Mouse (Mus musculus): ENCODE results near the gene Cit. TPM values are rescaled to one million over a fixed set of nuclear protein-coding genes. Genes with fewer than 3 reads are reported as not detected.

Cit gene
- polyA plus RNA-seq, 1 experiment from 2014 or later = 46.7 TPM

- ATAC-seq (ENCODE audit: insufficient read depth) = no peak
- Histone ChIP-seq H3K9me3 (ENCODE audit: low read depth, low read length) (no peaks in the 10 kb centered on the region), H3K27ac (ENCODE audit: low read depth) (no peak overlapping the region), H3K4me2 (no peak overlapping the region), H3K36me3 (ENCODE audit: insufficient read depth) (peaks cover 26% of the 10 kb centered on the region), H3K27me3 (ENCODE audit: insufficient read depth, low read length) (no peaks in the 10 kb centered on the region), H3K9ac (no peak overlapping the region), H3K4me1 (ENCODE audit: insufficient read depth) (no peaks in the 10 kb centered on the region), H3K4me3 (ENCODE audit: low read depth, low read length) (no peak overlapping the region)
- no peak for TF ChIP-seq CTCF (IDR thresholded peaks at IDR 0.05; ENCODE audit: low read depth)
- DNase-seq = no peak
- whole genome bisulfite sequencing = 83% methylated on average over 7 of the region's 7 CpGs
These were observed 79.9 kb downstream of the Cit start for GRCm38 (mm10) chr5:115924946-115925345.

GRCm38 (mm10) chr5:115928786-115929507 lies 83.9 kb downstream of the Cit start:
- H3K27me3 ChIP-seq (ENCODE audit: insufficient read depth, low read length) = no peaks in the 10 kb centered on the region
- 82% methylated on average over 16 of the region's 16 CpGs for WGBS
- H3K4me1 ChIP-seq (ENCODE audit: insufficient read depth) = no peaks in the 10 kb centered on the region
- H3K9ac ChIP-seq = no peak overlapping the region
- no peak overlapping the region for H3K27ac ChIP-seq (ENCODE audit: low read depth)
- ATAC-seq (ENCODE audit: insufficient read depth) (no peak), DNase-seq (peak; percentile 14)
- peak; percentile 24; the same call in 1 of the 2 replicates for TF ChIP-seq CTCF (IDR thresholded peaks at IDR 0.05; ENCODE audit: low read depth)
- H3K4me3 ChIP-seq (ENCODE audit: low read depth, low read length) = no peak overlapping the region
- H3K36me3 ChIP-seq (ENCODE audit: insufficient read depth) = peaks cover 60% of the 10 kb centered on the region
- no peak overlapping the region for H3K4me2 ChIP-seq
- no peaks in the 10 kb centered on the region for H3K9me3 ChIP-seq (ENCODE audit: low read depth, low read length)

GRCm38 (mm10) chr5:115932325-115932724 lies 87.2 kb downstream of the Cit start:
- Histone ChIP-seq H3K4me2 (no peak overlapping the region), H3K9ac (no peak overlapping the region), H3K4me1 (ENCODE audit: insufficient read depth) (no peaks in the 10 kb centered on the region), H3K36me3 (ENCODE audit: insufficient read depth) (peaks cover 64% of the 10 kb centered on the region), H3K9me3 (ENCODE audit: low read depth, low read length) (no peaks in the 10 kb centered on the region), H3K27ac (ENCODE audit: low read depth) (no peak overlapping the region), H3K4me3 (ENCODE audit: low read depth, low read length) (no peak overlapping the region), H3K27me3 (ENCODE audit: insufficient read depth, low read length) (no peaks in the 10 kb centered on the region)
- no peak for TF ChIP-seq CTCF (IDR thresholded peaks at IDR 0.05; ENCODE audit: low read depth)
- WGBS = 94% methylated on average over 11 of the region's 11 CpGs
- ATAC-seq (ENCODE audit: insufficient read depth) (no peak), DNase-seq (no peak)

GRCm38 (mm10) chr5:115936851-115937250 lies 91.8 kb downstream of the Cit start:
- Histone ChIP-seq H3K9me3 (ENCODE audit: low read depth, low read length) (no peaks in the 10 kb centered on the region), H3K4me2 (no peak overlapping the region), H3K9ac (no peak overlapping the region), H3K4me3 (ENCODE audit: low read depth, low read length) (no peak overlapping the region), H3K4me1 (ENCODE audit: insufficient read depth) (no peaks in the 10 kb centered on the region), H3K27me3 (ENCODE audit: insufficient read depth, low read length) (no peaks in the 10 kb centered on the region), H3K36me3 (ENCODE audit: insufficient read depth) (peaks cover 78% of the 10 kb centered on the region), H3K27ac (ENCODE audit: low read depth) (no peak overlapping the region)
- ATAC-seq (ENCODE audit: insufficient read depth) (no peak), DNase-seq (peak; percentile 46)
- WGBS = 79% methylated on average over 15 of the region's 15 CpGs
- TF ChIP-seq CTCF (IDR thresholded peaks at IDR 0.05; ENCODE audit: low read depth) = no peak

- H3K9me3 ChIP-seq (ENCODE audit: low read depth, low read length) = no peaks in the 10 kb centered on the region
- no peak overlapping the region for H3K27ac ChIP-seq (ENCODE audit: low read depth)
- DNase-seq (no peak), ATAC-seq (ENCODE audit: insufficient read depth) (no peak)
- WGBS = 85% methylated on average over 6 of the region's 6 CpGs
- H3K27me3 ChIP-seq (ENCODE audit: insufficient read depth, low read length) = no peaks in the 10 kb centered on the region
- no peak for TF ChIP-seq CTCF (IDR thresholded peaks at IDR 0.05; ENCODE audit: low read depth)
- no peak overlapping the region for H3K4me2 ChIP-seq
- H3K4me3 ChIP-seq (ENCODE audit: low read depth, low read length) = no peak overlapping the region
- peaks cover 77% of the 10 kb centered on the region for H3K36me3 ChIP-seq (ENCODE audit: insufficient read depth)
- H3K4me1 ChIP-seq (ENCODE audit: insufficient read depth) = no peaks in the 10 kb centered on the region
- H3K9ac ChIP-seq = no peak overlapping the region
These were observed 92.5 kb downstream of the Cit start for GRCm38 (mm10) chr5:115937566-115937965.

- DNase-seq (no peak), ATAC-seq (ENCODE audit: insufficient read depth) (no peak)
- Histone ChIP-seq H3K4me2 (no peak overlapping the region), H3K36me3 (ENCODE audit: insufficient read depth) (peaks cover 78% of the 10 kb centered on the region), H3K4me1 (ENCODE audit: insufficient read depth) (no peaks in the 10 kb centered on the region), H3K27me3 (ENCODE audit: insufficient read depth, low read length) (no peaks in the 10 kb centered on the region), H3K9ac (no peak overlapping the region), H3K4me3 (ENCODE audit: low read depth, low read length) (no peak overlapping the region), H3K27ac (ENCODE audit: low read depth) (no peak overlapping the region), H3K9me3 (ENCODE audit: low read depth, low read length) (no peaks in the 10 kb centered on the region)
- TF ChIP-seq CTCF (IDR thresholded peaks at IDR 0.05; ENCODE audit: low read depth) = no peak
- WGBS = 76% methylated on average over 13 of the region's 13 CpGs
These were observed 93.9 kb downstream of the Cit start for GRCm38 (mm10) chr5:115938999-115939398.

- WGBS = 83% methylated on average over 3 of the region's 3 CpGs
- H3K27me3 ChIP-seq (ENCODE audit: insufficient read depth, low read length) = no peaks in the 10 kb centered on the region
- no peak overlapping the region for H3K27ac ChIP-seq (ENCODE audit: low read depth)
- DNase-seq (no peak), ATAC-seq (ENCODE audit: insufficient read depth) (no peak)
- no peaks in the 10 kb centered on the region for H3K9me3 ChIP-seq (ENCODE audit: low read depth, low read length)
- H3K9ac ChIP-seq = no peak overlapping the region
- H3K4me2 ChIP-seq = no peak overlapping the region
- H3K4me1 ChIP-seq (ENCODE audit: insufficient read depth) = no peaks in the 10 kb centered on the region
- TF ChIP-seq CTCF (IDR thresholded peaks at IDR 0.05; ENCODE audit: low read depth) = peak; percentile 20; the same call in 1 of the 2 replicates
- H3K36me3 ChIP-seq (ENCODE audit: insufficient read depth) = peaks cover 87% of the 10 kb centered on the region
- H3K4me3 ChIP-seq (ENCODE audit: low read depth, low read length) = no peak overlapping the region
These were observed 97.3 kb downstream of the Cit start for GRCm38 (mm10) chr5:115942389-115942788.

Data from lung, embryonic 14.5 days (tissue).